Mouse (Mus musculus) MEL (cell line): ENCODE measurements around the gene Ino80d. TPM values are rescaled to one million over a fixed set of nuclear protein-coding genes. Genes with fewer than 3 reads are reported as not detected.

Source experiments
- DNase-seq: peaks from one replicate; pipeline ENCODE4 v3.0.0; 2011; ENCODE audit warnings: low read depth, low spot score
- H3K27ac ChIP-seq: 2 replicates; pipeline ENCODE4 v1.5.1; 2012; ENCODE audit warnings: low read depth, mild to moderate bottlenecking, control low read depth, low read length, moderate library complexity; ENCODE audit not compliant: control insufficient read depth
- H3K27me3 ChIP-seq, 2 experiments: fragments of 150-350 bp in 1 of 2; sonication (generic) in 1 of 2; 2 replicates each; pipeline ENCODE4 v1.6.1; 2012; ENCODE audit warnings: low read length in 2 of 2, mild to moderate bottlenecking in 2 of 2, improper control_type of control experiment in 1 of 2, moderate library complexity in 1 of 2; ENCODE audit not compliant: insufficient read depth in 2 of 2, control insufficient read depth in 1 of 2
- H3K36me3 ChIP-seq, 2 experiments: 2 replicates each; pipeline ENCODE4 v1.6.1; 2012 to 2014; ENCODE audit warnings: low read length in 2 of 2, improper control_type of control experiment in 1 of 2, inconsistent platforms in 1 of 2, mild to moderate bottlenecking in 1 of 2; ENCODE audit not compliant: insufficient read depth in 2 of 2, control insufficient read depth in 1 of 2
- H3K4me1 ChIP-seq, 2 experiments: fragments of 150-350 bp in 1 of 2; sonication (generic) in 1 of 2; 2 replicates each; pipeline ENCODE4 v1.6.1; 2012; ENCODE audit warnings: low read length in 2 of 2, improper control_type of control experiment in 1 of 2, mild to moderate bottlenecking in 1 of 2; ENCODE audit not compliant: insufficient read depth in 2 of 2, control insufficient read depth in 1 of 2
- H3K4me3 ChIP-seq, 2 experiments: fragments of 150-350 bp in 1 of 2; sonication (generic) in 1 of 2; 2 replicates each; pipeline ENCODE4 v1.5.1; 2012; ENCODE audit warnings: low read depth in 2 of 2, low read length in 2 of 2, mild to moderate bottlenecking in 2 of 2, moderate library complexity in 2 of 2, control low read depth in 1 of 2, improper control_type of control experiment in 1 of 2; ENCODE audit not compliant: control insufficient read depth in 1 of 2, insufficient read depth in 1 of 2
- H3K79me2 ChIP-seq: 2 replicates; pipeline ENCODE4 v1.6.1; 2012; ENCODE audit warnings: mild to moderate bottlenecking, low read length, moderate library complexity; ENCODE audit not compliant: control insufficient read depth, poor library complexity, insufficient read depth
- H3K9ac ChIP-seq: 2 replicates; pipeline ENCODE4 v1.6.1; 2012; ENCODE audit warnings: low read depth, mild to moderate bottlenecking, control low read depth, low read length, moderate library complexity; ENCODE audit not compliant: control insufficient read depth, poor library complexity, severe bottlenecking
- H3K9me3 ChIP-seq: fragments of 150-350 bp; sonication (generic); replicated peaks from 2 replicates; pipeline ENCODE4 v1.6.1; 2012; ENCODE audit warnings: mild to moderate bottlenecking, low read length, improper control_type of control experiment, moderate library complexity; ENCODE audit not compliant: insufficient read depth
- BHLHE40 ChIP-seq: IDR thresholded peaks from 2 replicates; pipeline ENCODE4 v1.6.1; 2012; ENCODE audit warnings: low read depth, mild to moderate bottlenecking, inconsistent platforms, low read length, improper control_type of control experiment, borderline replicate concordance
- CHD1 ChIP-seq: IDR thresholded peaks from 2 replicates; pipeline ENCODE4 v1.6.1; 2012; ENCODE audit warnings: low read depth, mild to moderate bottlenecking, inconsistent platforms, low read length, improper control_type of control experiment
- CHD2 ChIP-seq: IDR thresholded peaks from 2 replicates; pipeline ENCODE4 v1.6.1; 2011; ENCODE audit warnings: low read length, improper control_type of control experiment
- E2F4 ChIP-seq: IDR thresholded peaks from 2 replicates; pipeline ENCODE4 v1.6.1; 2011; ENCODE audit warnings: low read depth, low read length, improper control_type of control experiment, borderline replicate concordance
- ELF1 ChIP-seq: IDR thresholded peaks from 2 replicates; pipeline ENCODE4 v1.6.1; 2014; ENCODE audit warnings: low read depth, mild to moderate bottlenecking, inconsistent platforms, low read length, improper control_type of control experiment, moderate library complexity
- EP300 ChIP-seq, 2 experiments: IDR thresholded peaks; 2 replicates each; pipeline ENCODE4 v1.6.1; 2011; ENCODE audit warnings: improper control_type of control experiment in 2 of 2, low read length in 2 of 2, low read depth in 1 of 2, mild to moderate bottlenecking in 1 of 2
- ETS1 ChIP-seq: IDR thresholded peaks from 2 replicates; pipeline ENCODE4 v1.6.1; 2012; ENCODE audit warnings: low read depth, mild to moderate bottlenecking, inconsistent platforms, low read length, improper control_type of control experiment, moderate library complexity
- GATA1 ChIP-seq: IDR thresholded peaks from 2 replicates; pipeline ENCODE4 v1.6.1; 2011; ENCODE audit warnings: low read depth, low read length, improper control_type of control experiment
- HCFC1 ChIP-seq: IDR thresholded peaks from 2 replicates; pipeline ENCODE4 v1.6.1; 2012; ENCODE audit warnings: low read depth, mild to moderate bottlenecking, inconsistent platforms, low read length, improper control_type of control experiment, moderate library complexity
- MAX ChIP-seq: IDR thresholded peaks from 2 replicates; pipeline ENCODE4 v1.6.1; 2011; ENCODE audit warnings: low read length, improper control_type of control experiment
- MEF2A ChIP-seq: IDR thresholded peaks from 2 replicates; pipeline ENCODE4 v1.6.1; 2014; ENCODE audit warnings: low read depth, mild to moderate bottlenecking, inconsistent platforms, low read length, improper control_type of control experiment; ENCODE audit not compliant: poor library complexity, insufficient replicate concordance, severe bottlenecking; ENCODE audit errors: extremely low read depth
- MXI1 ChIP-seq: IDR thresholded peaks from 2 replicates; pipeline ENCODE4 v1.6.1; 2011; ENCODE audit warnings: mild to moderate bottlenecking, low read depth, low read length, improper control_type of control experiment
- MYB ChIP-seq: IDR thresholded peaks from 2 replicates; pipeline ENCODE4 v1.6.1; 2011; ENCODE audit warnings: mild to moderate bottlenecking, low read depth, low read length, improper control_type of control experiment
- MYC ChIP-seq: IDR thresholded peaks from 2 replicates; pipeline ENCODE4 v1.6.1; 2011; ENCODE audit warnings: low read depth, mild to moderate bottlenecking, low read length, improper control_type of control experiment, moderate library complexity
- NRF1 ChIP-seq: IDR thresholded peaks from 2 replicates; pipeline ENCODE4 v1.6.1; 2014; ENCODE audit warnings: low read depth, mild to moderate bottlenecking, inconsistent platforms, low read length, improper control_type of control experiment, moderate library complexity; ENCODE audit not compliant: poor library complexity, insufficient read depth, severe bottlenecking
- POLR2A ChIP-seq, 2 experiments: IDR thresholded peaks; 2 replicates each; pipeline ENCODE4 v1.6.1; 2011 to 2012; ENCODE audit warnings: low read length in 2 of 2, mild to moderate bottlenecking in 2 of 2, control low read depth in 1 of 2, improper control_type of control experiment in 1 of 2, low read depth in 1 of 2, moderate library complexity in 1 of 2; ENCODE audit not compliant: control insufficient read depth in 1 of 2, insufficient read depth in 1 of 2, poor library complexity in 1 of 2
- POLR2AphosphoS2 ChIP-seq: IDR thresholded peaks from 2 replicates; pipeline ENCODE4 v1.6.1; 2011; ENCODE audit warnings: low read length, improper control_type of control experiment
- POLR2AphosphoS5 ChIP-seq: IDR thresholded peaks from 2 replicates; pipeline ENCODE4 v1.6.1; 2012; ENCODE audit warnings: low read depth, borderline replicate concordance, mild to moderate bottlenecking, inconsistent platforms, low read length, moderate library complexity, mixed read lengths
- RAD21 ChIP-seq: IDR thresholded peaks from 2 replicates; pipeline ENCODE4 v1.6.1; 2011; ENCODE audit warnings: mild to moderate bottlenecking, low read depth, low read length, improper control_type of control experiment
- SIN3A ChIP-seq: IDR thresholded peaks from 2 replicates; pipeline ENCODE4 v1.6.1; 2012; ENCODE audit warnings: low read length, improper control_type of control experiment, inconsistent platforms
- TBP ChIP-seq: IDR thresholded peaks from 2 replicates; pipeline ENCODE4 v1.8.0; 2011; ENCODE audit warnings: low read depth, low read length, improper control_type of control experiment
- UBTF ChIP-seq: IDR thresholded peaks from 2 replicates; pipeline ENCODE4 v1.6.1; 2012; ENCODE audit warnings: low read depth, mild to moderate bottlenecking, inconsistent platforms, low read length, improper control_type of control experiment, moderate library complexity, borderline replicate concordance; ENCODE audit not compliant: insufficient read depth
- USF1 ChIP-seq: IDR thresholded peaks from 2 replicates; pipeline ENCODE4 v1.6.1; 2014; ENCODE audit warnings: low read depth, mild to moderate bottlenecking, inconsistent platforms, low read length, improper control_type of control experiment, moderate library complexity
- ZKSCAN1 ChIP-seq: IDR thresholded peaks from 2 replicates; pipeline ENCODE4 v1.6.1; 2012; ENCODE audit warnings: low read depth, mild to moderate bottlenecking, inconsistent platforms, low read length, improper control_type of control experiment, moderate library complexity
- ZMIZ1 ChIP-seq: IDR thresholded peaks from 2 replicates; pipeline ENCODE4 v1.6.1; 2012; ENCODE audit warnings: low read depth, mild to moderate bottlenecking, inconsistent platforms, low read length, improper control_type of control experiment, moderate library complexity
- ZNF384 ChIP-seq: IDR thresholded peaks from 2 replicates; pipeline ENCODE4 v1.6.1; 2012; ENCODE audit warnings: low read depth, mild to moderate bottlenecking, inconsistent platforms, low read length, improper control_type of control experiment
- polyA plus RNA-seq, 2 experiments: library from polyadenylated mRNA; stranded (reverse) in 1 of 2; unstranded in 1 of 2; fragments of >175 nt in 1 of 2; fragments of >200 nt in 1 of 2; gene quantifications; 2 replicates each; pipeline versions ENCODE4 v1.2.1 to v1.2.4; 2012; ENCODE audit warnings: low replicate concordance in 2 of 2, low read depth in 1 of 2; ENCODE audit not compliant: insufficient read length in 2 of 2, insufficient read depth in 1 of 2, missing spikeins in 1 of 2
- total RNA-seq: library from RNA; depleted of rRNA; stranded (reverse); fragments of 300-350 nt; gene quantifications from 2 replicates; pipeline ENCODE4 v1.2.3, GENCODE M21; 2012

Gene Ino80d
- total and polyA plus RNA-seq, 3 experiments = 4.0 to 5.8 TPM; not detected in 1

- Histone ChIP-seq H3K36me3 (peaks cover 0 to 16% of the 10 kb centered on the region in 2 experiments; a peak in 2 of 4 replicates), H3K79me2 (peaks cover 1% of the 10 kb centered on the region; the same call in 1 of the 2 replicates), H3K27me3 (no peaks in the 10 kb centered on the region), H3K4me1 (peaks cover 11% of the 10 kb centered on the region in 2 experiments), H3K27ac (no peak overlapping the region)
- DNase-seq = no peak
- TF ChIP-seq NRF1 (no peak), BHLHE40 (no peak), ELF1 (no peak), TBP (no peak), USF1 (peak; percentile 77), GATA1 (no peak), MYC (no peak), MXI1 (no peak), RAD21 (no peak), ZMIZ1 (no peak), MAX (0 out of 2 replicates have a peak, but pooled peaks have one; percentile 31), ZKSCAN1 (no peak), POLR2AphosphoS5 (no peak), ETS1 (no peak), SIN3A (peak; percentile 27; the same call in 1 of the 2 replicates), E2F4 (no peak), MEF2A (no peak), ZNF384 (no peak)
- TF ChIP-seq, all 39 proteins: peak for 3
- no peak overlapping the region for H3K4me3 ChIP-seq
- peak overlapping the region; percentile 85; the same call in 1 of the 2 replicates for H3K9ac ChIP-seq
- H3K9me3 ChIP-seq = no peaks in the 10 kb centered on the region
Observed at GRCm38 (mm10) chr1:63130883-63131282, 16.4 kb upstream of the Ino80d start.

GRCm38 (mm10) chr1:63129857-63130690, 15.6 kb upstream of the Ino80d start:
- Histone ChIP-seq H3K27ac (peak overlapping the region; percentile 76), H3K4me3 (peak overlapping the region; percentile 57 to 71), H3K36me3 (peaks cover 0 to 18% of the 10 kb centered on the region in 2 experiments; a peak in 2 of 4 replicates), H3K79me2 (peaks cover 1% of the 10 kb centered on the region; the same call in 1 of the 2 replicates), H3K9ac (peak overlapping the region; percentile 85), H3K9me3 (no peaks in the 10 kb centered on the region), H3K27me3 (no peaks in the 10 kb centered on the region), H3K4me1 (peaks cover 11% of the 10 kb centered on the region in 2 experiments)
- TF ChIP-seq E2F4 (no peak; the same call in 1 of the 2 replicates), HCFC1 (peak; percentile 19; the same call in 1 of the 2 replicates), POLR2A (IDR thresholded peaks at IDR 0.05; ENCODE audit: control insufficient read depth in 1 of 2, insufficient read depth in 1 of 2, low read depth in 1 of 2, low read length in 2 of 2, poor library complexity in 1 of 2) (peak; percentile 25 to 62; a peak in 2 of 4 replicates), BHLHE40 (peak; percentile 49; the same call in 1 of the 2 replicates), POLR2AphosphoS2 (no peak; the same call in 1 of the 2 replicates), MYC (peak; percentile 80; the same call in 1 of the 2 replicates), SIN3A (0 out of 2 replicates have a peak, but pooled peaks have one; percentile 45), CHD1 (no peak), MAX (peak; percentile 71; the same call in 1 of the 2 replicates), MXI1 (peak; percentile 82), EP300 (IDR thresholded peaks at IDR 0.05; ENCODE audit: low read depth in 1 of 2, low read length in 2 of 2) (0 out of 4 replicates have a peak, but pooled peaks of 1 of the 2 experiments have one; percentile 7), ELF1 (0 out of 2 replicates have a peak, but pooled peaks have one; percentile 15), RAD21 (no peak), UBTF (no peak), CHD2 (peak; percentile 39; the same call in 1 of the 2 replicates), TBP (0 out of 2 replicates have a peak, but pooled peaks have one; percentile 52), USF1 (peak; percentile 45; the same call in 1 of the 2 replicates), MYB (no peak)
- DNase-seq = peak; percentile 71
